Mouse (Mus musculus) bone marrow macrophage, adult 2 months (primary cell): ENCODE measurements at regions not wholly inside any gene's neighbourhood (a gene's known extent, or its start where the extent isn't known, plus 50 kb on each side); places are given as distances from the start of the nearest gene placed in this dataset.

ENCODE experiments used
- CTCF ChIP-seq: IDR thresholded peaks from 2 replicates; pipeline ENCODE4 v1.5.1; 2012; ENCODE audit warnings: low read depth, mild to moderate bottlenecking, low read length, moderate library complexity
- POLR2A ChIP-seq: IDR thresholded peaks from 2 replicates; pipeline ENCODE4 v1.6.1; 2012; ENCODE audit warnings: mild to moderate bottlenecking, low read depth, low read length, borderline replicate concordance

- no peak for TF ChIP-seq CTCF
- no peak for TF ChIP-seq POLR2A
These were observed 184.9 kb upstream of the Myt1l start for GRCm38 (mm10) chr12:29343147-29343852.
